Mouse (Mus musculus) gastrocnemius, adult 8-10 months (tissue): ENCODE measurements around the gene Phf23. TPM values are rescaled to one million over a fixed set of nuclear protein-coding genes. Genes with fewer than 3 reads are reported as not detected.

Source experiments
- DNase-seq, 2 experiments: peaks; one replicate each; pipeline ENCODE4 v3.0.0; 2022; ENCODE audit warnings: low spot score in 2 of 2
- total RNA-seq, 4 experiments: library from RNA; stranded (reverse); gene quantifications; 2 replicates each; pipeline ENCODE4 v1.2.4; 2022

The Phf23 gene
- total RNA-seq, 4 experiments from 2014 or later: 20.5 to 28.5 (median 23.0) TPM

DNA sequence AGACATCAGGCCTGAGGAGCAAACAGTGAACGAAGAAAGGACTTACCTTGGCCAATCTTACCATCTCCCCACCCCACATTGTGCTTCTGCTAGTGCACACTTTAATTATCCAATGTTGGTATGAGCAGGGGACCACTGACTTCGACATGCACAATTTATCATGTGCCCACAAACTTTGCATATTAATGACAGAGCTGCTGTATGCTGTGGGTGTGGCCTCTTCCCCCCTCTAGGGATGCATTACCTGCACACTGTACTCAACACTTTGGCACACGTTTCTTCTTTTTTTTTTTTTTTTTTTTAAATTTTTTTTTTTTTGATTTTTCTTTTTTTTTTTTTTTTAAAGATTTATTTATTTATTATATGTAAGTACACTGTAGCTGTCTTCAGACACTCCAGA is 24.8 kb upstream of the Phf23 start:
- no peak for DNase-seq

DNA sequence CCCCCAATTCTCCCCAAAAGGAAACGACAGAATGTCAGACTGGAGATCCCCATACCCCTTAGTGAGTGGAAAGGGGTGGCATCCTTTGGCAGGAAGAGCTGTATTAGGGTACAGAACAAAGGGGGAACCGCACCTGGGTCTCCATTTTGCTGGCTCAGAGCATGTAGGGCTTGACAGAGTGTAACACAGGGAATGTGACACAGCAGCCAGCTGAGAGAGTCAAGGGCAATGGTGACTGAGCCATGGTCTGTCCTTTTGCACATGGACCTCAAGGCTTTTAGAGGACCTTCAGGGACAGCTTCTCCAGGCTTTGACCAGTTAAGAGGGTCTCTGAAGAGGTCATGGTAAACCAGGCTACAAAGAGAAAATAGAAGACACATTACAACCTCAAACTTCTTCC is 20.7 kb upstream of the Phf23 start:
- no peak for DNase-seq

DNA sequence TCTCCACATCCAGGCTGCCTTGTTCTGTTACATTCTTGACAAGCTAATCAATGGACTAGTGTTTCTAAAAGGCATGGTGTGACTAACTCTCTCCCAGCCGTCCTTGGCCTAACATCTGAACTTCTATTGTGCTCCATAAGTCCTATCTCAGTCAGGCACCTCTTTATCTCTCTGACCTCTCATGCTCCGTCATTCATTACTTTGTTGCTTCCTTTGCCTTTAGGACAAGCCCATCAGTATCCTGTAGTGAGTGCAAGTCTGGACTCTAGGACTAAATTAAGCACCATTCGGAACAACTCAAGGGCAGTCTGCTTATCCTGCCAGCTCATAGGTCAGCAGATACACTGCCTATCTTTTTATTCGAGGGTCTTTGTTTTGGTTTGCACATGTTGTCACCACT is 19.3 kb upstream of the Phf23 start:
- DNase-seq: no peak

DNA sequence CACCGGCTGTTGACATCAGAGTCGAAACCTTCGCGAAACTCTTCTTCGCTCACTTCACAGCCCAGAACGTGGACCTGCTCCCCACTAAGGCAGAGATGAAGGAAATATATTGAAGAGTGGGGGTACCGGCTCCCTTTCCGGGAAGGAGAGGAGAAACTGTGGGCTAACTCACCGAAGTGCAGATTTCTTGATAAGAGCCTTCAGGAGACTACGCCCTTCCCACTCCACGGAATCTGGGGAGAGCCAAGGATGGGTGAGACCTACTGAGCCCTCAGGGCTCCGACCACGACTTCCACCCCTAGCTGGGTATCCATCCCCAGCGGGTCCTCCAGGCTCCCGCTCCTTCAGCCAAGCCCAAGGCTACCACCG is 15.8 kb upstream of the Phf23 start:
- no peak for DNase-seq

DNA sequence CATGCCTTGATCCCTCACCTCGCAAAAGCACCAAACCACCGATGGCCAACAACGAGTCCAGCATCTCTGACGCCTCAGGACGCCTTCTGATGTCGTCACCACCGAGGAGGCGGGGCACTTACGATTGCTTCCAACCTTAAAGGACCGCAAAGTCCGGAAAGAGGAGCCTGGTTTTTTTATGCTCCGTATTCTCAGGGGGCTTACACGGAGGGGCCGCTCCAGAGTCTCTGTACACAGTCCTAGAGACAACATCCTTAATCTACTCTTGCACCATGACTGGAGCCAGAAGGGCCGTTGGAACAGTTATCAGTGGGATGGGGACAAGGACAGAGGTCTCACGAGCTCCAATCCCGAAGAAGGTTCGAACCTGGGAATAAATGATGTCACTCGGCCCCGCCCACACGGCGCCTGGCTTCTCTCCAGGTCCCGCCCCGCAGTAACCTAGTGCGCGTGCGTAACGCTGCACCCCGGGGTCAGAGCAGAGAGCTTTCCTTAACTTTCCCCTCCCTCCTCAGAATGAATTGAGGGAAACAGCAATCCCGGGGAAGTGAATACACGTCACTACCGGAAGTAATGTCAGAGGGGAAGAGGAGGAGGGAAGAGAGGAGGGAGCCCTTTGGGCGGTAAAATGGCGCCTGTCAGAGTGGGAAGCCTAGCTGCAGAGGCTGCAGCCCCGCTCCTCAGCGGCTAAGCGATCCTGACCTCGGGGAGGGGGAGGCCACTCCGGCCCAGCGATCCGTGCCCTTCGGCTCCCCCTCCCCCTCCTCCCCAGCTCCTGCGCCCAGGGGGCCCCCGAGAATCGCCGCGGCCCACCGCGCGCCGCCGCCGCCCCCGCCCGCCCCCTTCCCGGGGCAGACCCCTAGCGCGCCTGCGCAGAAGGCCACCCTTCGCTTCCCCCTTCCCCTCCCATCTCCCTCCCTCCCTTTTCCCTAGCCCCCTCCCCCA is 15.1 kb upstream of the Phf23 start:
- peak; percentile 96 to 98 for DNase-seq

DNA sequence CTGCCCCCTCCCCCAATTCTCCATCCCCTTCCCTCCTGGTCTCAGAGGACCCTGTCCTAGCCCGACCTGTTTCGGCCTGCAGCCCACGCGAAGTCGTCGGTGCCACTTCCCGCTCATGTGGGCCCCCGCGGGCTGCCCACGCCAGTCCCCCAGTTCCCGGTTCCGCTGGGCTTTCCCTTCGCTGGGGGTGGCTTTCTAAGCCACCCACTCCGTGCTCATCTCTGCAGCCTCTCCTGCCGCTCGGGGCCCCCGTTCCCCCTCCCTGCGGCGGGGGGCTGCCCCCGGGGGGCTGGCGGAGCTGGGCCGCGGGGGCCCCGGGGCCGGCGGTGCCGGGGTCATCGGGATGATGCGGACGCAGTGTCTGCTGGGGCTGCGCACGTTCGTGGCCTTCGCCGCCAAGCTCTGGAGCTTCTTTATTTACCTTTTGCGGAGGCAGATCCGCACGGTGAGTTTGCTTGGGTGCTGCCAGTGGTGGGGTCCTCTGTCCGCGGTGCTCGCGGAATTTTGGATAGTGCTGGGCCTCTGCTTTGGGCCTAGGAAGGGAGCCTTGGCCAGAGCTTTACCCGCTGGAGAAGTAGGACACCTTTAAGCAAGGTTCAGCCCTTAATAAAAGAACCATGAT is 14.3 kb upstream of the Phf23 start, which contains the start of gene Ctdnep1:
Gene Ctdnep1, plus strand, starts transcription at position 16 of the 622 bp plus-strand sequence.
- DNase-seq: no peak

DNA sequence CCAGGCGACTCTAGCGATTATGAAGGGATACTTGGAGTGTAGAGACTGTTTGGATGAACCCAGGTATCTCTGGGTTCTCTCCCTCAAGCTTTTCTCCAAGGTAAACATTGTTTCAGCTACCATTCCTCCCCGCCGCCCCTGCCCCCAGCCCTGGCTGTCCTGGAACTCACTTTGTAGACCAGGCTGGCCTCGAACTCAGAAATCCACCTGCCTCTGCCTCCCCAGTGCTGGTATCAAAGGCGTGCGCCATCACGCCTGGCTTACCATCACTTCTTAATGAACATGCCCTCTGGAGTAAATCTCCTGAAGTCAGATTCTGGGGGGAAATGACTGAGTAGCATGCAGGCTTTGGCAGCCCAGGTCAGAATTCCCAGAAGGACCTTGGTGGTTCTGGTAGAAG is 13.4 kb upstream of the Phf23 start, which contains the start of gene Elp5:
Gene Elp5, minus strand, starts transcription at position 293 of the 400 bp plus-strand sequence.
- no peak for DNase-seq

DNA sequence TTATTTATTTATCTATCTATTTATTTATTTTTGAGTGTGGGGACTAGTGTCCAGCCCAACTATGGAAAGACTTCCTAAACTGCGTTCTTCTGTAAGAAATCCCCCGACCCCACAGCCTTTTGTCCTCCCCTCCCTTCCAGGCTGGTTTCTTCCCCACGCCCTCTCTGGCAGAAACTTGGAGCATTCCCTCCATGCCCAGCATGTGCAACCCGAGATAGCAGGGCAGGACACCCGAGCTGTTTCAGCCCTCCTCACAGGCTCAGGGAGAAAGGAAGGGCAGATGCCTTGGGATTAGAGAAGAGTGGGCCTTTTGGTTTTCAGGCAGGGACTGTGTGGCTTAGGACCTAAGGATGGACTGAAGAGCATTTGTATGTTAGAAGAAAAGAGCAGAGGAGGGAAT is 12.7 kb upstream of the Phf23 start:
- DNase-seq: peak; percentile 52 to 65

DNA sequence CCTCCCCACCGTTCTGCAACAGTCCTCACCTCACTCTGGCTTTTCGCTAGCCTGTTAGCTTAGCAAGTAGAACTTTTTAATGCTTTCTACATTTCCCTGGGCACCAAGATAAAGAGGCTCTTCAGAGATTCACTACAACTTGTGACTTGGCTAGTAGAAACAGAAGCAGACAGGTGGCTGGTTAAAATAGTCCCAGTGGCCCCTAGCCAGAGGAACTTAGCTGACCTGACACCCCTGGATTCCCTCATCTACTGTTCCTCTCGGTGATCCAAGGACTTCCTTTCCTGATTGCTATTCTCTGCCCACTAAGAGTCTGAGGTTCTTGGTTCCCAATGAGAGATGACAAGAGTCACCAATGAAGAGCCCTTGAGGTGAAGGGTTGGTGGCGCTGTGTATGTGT is 12.2 kb upstream of the Phf23 start:
- peak; percentile 66 to 75 for DNase-seq

DNA sequence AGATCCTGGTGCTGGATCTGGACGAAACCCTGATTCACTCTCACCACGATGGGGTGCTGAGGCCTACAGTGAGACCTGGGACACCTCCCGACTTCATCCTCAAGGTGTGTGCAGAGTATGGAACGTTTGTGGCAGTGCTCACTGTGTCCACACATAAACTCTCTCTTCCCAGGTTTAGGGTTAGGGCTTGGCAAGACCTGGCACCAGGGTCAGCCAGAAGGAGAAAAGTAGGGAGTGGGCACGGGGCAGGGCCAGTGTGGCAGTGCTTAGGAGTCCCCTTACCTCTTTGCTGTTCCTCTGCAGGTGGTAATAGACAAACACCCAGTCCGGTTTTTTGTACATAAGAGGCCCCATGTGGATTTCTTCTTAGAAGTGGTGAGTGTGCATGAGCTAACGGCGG is 11.1 kb upstream of the Phf23 start:
- no peak for DNase-seq

DNA sequence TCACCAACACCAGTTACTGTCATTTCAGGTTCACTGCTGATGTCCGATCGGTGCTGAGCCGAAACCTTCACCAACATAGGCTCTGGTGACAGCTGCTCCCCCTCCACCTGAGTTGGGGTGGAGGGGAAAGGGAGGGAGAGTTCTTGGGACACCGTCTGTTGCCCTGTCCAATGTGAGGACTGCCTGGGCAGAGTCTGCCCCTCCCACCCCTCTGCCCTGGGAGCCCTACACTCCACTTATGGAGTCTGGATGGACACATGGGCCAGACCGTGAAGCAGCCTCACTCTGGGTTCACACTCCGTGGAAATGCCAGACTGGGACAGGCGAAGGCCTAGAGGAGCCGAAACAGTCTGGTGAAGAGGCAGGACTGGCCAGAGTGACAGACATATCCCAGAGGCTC is 5.6 kb upstream of the Phf23 start:
- no peak for DNase-seq

DNA sequence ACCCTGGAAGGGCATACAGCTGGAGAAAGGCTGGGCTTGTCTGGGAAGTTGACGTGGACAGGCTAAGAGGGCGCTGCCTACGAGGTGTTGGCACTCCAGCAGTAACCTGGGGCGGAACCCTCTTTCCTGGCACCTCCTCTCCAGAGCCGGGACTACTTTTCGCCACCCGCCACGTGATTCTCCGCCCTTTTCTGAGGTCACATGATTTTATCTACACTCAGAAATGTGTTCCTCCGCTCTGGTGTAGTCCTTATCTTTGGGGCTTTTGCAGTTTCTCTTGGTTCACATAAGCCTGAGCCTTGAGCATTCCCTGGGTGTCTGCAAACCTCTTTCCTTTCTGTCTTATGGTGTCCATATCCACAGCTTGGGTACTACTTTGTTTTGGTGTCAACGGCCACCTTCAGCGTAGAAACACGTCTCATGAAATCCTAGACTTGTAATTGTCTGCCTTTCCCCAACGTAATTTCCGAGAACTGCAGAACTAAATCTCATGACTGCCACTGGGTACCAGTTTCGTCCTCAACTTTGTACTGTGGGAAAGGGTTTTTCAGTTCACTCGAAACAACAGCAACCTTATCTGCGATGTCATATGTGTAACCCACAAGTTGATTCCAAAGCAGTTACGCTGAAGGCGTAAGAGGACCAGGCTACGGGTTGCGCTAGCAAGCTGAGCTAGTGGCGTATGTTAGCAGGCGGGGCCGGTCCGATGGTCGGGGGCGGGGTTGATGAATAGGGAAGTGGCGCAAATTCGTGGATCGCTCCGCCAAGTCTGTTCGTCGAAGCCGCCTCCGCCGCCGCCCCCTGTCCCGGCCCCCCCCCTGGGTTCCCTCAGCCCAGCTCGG is 4.5 kb upstream of the Phf23 start, which contains the start of gene Gabarap:
Gene Gabarap, plus strand, starts transcription at position 294 of the 842 bp plus-strand sequence.
- peak; percentile 93 to 95 for DNase-seq

DNA sequence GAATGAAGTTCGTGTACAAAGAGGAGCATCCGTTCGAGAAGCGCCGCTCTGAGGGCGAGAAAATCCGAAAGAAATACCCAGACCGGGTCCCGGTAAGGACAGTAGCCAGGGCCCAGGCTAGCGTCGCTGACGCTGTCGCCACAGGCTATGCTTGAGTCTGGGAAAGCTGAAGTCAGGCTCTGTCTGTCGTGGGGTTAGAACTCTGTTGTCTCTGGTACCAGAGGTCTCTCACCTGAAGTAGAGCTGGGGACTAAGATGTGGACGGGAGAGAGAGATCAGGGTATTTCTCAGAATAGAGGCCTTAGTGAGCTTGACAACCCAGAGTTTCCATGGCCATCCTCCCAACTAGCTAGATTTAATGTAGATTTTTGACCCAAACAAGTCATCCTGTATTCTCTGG is 3.9 kb upstream of the Phf23 start:
- no peak for DNase-seq

DNA sequence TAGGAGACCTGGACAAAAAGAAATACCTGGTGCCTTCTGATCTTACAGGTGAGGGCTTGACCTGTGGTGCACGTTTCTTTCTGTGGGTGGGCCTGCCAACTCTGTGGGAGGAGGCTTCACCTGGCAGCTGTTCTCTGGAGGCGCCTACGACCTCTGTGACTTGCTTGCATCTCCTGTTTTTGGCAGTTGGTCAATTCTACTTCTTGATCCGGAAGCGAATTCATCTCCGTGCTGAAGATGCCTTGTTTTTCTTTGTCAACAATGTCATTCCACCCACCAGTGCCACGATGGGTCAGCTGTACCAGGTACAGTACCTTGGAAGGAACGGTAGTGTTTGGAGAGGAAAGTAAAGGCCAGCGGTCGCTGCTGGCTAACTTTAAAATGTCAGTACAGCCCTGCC is 3.2 kb upstream of the Phf23 start:
- no peak for DNase-seq

DNA sequence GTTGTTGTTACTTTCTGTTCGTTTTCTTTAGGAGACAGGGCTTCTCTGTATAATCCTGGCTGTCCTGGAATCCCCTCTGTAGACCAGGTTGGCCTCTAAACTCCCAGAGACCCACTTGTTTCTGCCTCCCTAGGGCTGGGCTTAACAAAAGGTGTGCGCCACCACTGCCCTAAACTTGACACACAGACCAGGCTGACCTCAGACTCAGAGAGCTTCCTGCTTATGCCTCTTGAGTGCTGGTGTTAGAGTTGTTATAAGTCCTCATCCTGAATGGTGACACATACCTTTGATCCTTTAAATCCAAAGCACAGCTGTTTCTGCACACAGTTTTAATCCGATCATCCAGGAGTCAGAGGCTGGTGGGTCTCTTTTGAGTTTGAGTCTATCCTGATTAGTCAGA is 2.6 kb upstream of the Phf23 start:
- no peak for DNase-seq

DNA sequence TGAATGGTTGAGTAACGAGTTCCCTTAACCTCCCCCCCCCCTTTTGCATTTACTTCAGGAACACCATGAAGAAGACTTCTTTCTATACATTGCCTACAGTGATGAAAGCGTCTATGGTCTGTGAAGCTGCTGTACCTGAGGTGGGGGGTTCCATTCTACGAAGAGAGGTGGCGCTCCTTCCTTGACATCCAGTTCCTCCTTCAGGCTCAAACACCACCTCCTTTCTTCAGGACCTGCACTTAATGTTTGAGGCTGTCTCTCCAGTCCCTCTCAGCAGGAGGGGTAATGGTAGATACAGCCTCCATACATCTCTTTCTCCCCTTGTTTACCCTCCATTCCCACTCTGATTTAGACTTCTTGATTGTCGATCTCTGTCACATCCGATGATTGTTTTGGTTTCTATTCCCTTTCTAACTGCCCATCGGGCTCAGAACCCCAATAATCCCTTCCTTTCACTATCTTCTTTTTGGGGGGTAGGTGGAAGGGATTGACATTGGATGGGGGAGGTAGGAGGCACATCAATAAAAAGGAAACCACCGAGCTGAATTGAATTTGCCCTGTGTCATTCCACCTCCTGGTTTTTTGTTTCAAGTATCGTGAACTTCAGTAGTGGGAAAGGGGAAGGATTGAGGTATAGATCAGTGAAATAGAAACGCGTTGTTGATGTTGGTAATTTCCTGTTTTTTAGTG is 1.0 kb upstream of the Phf23 start:
- no peak for DNase-seq

DNA sequence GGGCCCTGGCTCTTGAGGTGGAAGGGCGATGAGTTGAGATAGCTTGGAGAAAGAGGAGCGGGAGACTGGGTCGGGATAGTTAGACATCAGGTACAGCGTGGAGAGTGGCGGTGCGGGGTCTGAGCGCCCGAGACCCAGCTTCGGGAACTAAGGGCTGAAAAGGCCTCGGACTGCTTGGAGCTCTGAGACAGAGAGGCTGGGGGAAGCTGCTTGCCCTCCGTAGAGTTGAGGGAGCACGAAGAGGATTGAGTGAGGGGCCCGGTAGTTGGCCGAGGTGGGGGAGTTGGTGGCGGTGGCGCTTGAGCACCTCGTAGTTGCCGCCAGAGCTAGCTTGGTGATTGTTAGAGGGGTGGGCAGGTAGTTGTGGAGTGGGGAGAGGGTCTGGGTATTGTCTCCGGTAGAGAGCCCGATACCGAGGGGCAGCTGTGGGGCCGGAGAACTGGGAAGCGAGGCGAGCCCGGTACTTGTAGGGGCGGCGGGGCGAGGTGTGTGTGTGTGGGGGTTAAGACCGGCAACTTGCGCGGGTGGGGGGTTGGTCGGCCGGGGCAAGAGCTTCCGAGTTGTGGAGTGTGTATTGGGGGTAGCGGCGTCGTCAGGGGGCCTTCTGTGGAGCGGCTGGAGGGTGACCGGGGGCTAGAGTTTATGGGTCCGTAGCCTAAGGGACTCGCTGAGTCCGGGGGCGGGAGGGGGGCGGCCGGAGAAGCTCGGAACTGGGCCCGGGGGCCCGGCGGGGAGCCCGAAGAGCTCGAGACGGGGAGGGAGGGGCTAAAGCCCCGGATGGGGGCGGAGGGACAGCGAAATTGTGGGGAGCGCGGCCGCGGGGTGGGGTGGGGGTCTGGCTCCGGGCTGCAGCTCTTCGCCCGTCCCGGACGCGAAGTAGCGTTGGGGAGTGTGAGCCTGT is 834 bp downstream of the Phf23 start:
- DNase-seq: peak in 1 of 2 experiments; percentile 38

DNA sequence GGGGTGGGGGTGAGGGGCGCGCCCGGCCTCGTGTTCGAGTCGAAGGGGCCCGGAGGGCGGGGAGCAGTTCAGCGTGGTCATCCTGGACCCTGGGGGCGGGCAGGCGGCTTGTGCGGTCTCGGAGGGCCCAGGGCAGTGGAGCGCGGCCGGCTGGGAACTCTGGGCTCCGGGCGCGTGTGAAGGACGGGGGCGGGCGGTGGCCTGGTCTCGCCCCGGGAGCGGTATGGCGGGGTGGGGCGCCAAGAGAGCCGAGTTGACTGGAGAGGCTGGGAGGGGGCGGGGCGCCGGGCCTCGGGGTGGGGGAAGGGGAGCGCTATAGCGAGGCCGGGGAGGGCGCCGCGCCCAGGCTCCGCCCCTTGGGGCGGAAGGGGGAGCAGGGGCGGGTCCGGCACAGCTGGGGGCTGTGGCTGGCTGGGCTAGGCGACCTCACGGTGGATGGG is 1.5 kb downstream of the Phf23 start:
- peak; percentile 85 to 90 for DNase-seq

DNA sequence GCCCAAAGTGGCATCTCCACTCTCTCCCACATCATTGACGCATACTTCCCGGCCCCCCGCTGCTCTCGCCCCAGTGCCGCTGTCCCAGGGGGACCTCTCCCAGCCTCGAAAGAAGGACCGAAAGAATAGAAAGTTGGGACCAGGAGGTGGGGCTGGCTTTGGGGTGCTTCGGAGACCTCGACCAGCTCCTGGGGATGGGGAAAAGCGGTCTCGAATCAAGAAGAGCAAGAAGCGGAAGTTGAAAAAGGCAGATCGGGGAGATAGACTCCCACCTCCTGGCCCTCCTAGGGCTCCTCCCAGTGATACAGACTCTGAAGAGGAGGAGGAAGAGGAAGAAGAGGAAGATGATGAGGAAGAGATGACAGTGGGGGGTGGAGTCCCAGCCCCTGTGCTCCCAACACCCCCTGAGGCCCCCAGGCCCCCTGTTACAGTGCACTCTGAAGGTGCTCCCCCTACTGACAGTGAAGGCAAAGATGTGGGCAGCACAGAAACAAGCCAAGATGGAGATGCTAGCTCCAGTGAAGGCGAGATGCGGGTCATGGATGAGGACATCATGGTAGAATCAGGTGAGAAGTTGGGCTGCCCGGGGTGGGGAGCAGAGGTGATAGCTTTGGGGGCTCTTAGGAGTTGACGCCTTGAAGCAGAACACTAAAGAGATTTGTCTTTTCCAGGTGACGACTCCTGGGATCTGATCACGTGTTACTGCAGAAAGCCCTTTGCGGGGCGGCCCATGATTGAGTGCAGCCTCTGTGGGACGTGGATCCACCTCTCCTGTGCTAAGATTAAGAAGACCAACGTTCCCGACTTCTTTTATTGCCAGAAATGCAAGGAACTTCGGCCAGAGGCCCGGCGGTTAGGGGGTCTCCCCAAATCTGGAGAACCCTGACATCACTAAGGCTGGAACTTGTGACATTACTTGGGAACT is 3.3 kb downstream of the Phf23 start:
- DNase-seq: no peak
